In genomic region chr15:97670554-97670953, GRCm38 (mm10) we compare ENCODE assay signal across 19 mouse cellular contexts. TPM values are rescaled to one million over a fixed set of nuclear protein-coding genes. Genes with fewer than 3 reads are reported as not detected.
DNase-seq lines count a peak whose midpoint lies in the region; TF ChIP-seq lines count a peak whose summit lies in the region.
"Had no signal": no experiment of that assay in that cellular context is flagged by ENCODE, and none has a peak within 500 bp of the region (broad histone marks: within the 10 kb centered on the region; RNA-seq: fewer than 3 reads in every experiment).

No protein-coding gene starts in this region.

- no peak overlapping the region for H3K4me3 ChIP-seq in MEL (ENCODE audit: control insufficient read depth in 1 of 2, insufficient read depth in 1 of 2, low read depth in 2 of 2, low read length in 2 of 2)
- H3K4me3 ChIP-seq: embryonic facial prominence, embryonic 13.5 days; forebrain, embryonic 15.5 days; heart, adult 2 months; hindbrain, embryonic 15.5 days; intestine, embryonic 15.5 days; kidney, embryonic 15.5 days; limb, embryonic 12.5 days; liver, embryonic 12.5 days; lung, embryonic 15.5 days; stomach, embryonic 15.5 days had no signal

- no peak for TF ChIP-seq RAD21 in MEL (IDR thresholded peaks at IDR 0.05; ENCODE audit: low read depth, low read length)

- H3K9me3 ChIP-seq in MEL (replicated peaks; ENCODE audit: insufficient read depth, low read length) = no peaks in the 10 kb centered on the region
- H3K9me3 ChIP-seq: embryonic facial prominence, embryonic 13.5 days; forebrain, embryonic 15.5 days; hindbrain, embryonic 15.5 days; intestine, embryonic 15.5 days; kidney, embryonic 15.5 days; limb, embryonic 12.5 days; liver, embryonic 12.5 days; lung, embryonic 15.5 days; stomach, embryonic 15.5 days had no signal

- H3K27me3 ChIP-seq in MEL (ENCODE audit: control insufficient read depth in 1 of 2, insufficient read depth in 2 of 2, low read length in 2 of 2) = no peaks in the 10 kb centered on the region
- H3K27me3 ChIP-seq: embryonic facial prominence, embryonic 13.5 days; forebrain, embryonic 15.5 days; hindbrain, embryonic 15.5 days; intestine, embryonic 15.5 days; kidney, embryonic 15.5 days; limb, embryonic 12.5 days; liver, embryonic 12.5 days; lung, embryonic 15.5 days; stomach, embryonic 15.5 days had no signal

- no peak for TF ChIP-seq CTCF in MEL (IDR thresholded peaks at IDR 0.05 in 2 of 3, conservative IDR thresholded peaks at IDR 0.05 in 1 of 3; ENCODE audit: control insufficient read depth in 1 of 3, insufficient read depth in 1 of 3, low read depth in 2 of 3, low read length in 3 of 3, poor library complexity in 1 of 3, severe bottlenecking in 1 of 3)

- no peak for TF ChIP-seq POLR2A in MEL (IDR thresholded peaks at IDR 0.05; ENCODE audit: control insufficient read depth in 1 of 2, insufficient read depth in 1 of 2, low read depth in 1 of 2, low read length in 2 of 2, poor library complexity in 1 of 2)

- H3K36me3 ChIP-seq in MEL (ENCODE audit: control insufficient read depth in 1 of 2, insufficient read depth in 2 of 2, low read length in 2 of 2) = peaks cover 7 to 12% of the 10 kb centered on the region in 2 experiments; a peak in 3 of 4 replicates

- H3K4me1 ChIP-seq in MEL (ENCODE audit: control insufficient read depth in 1 of 2, insufficient read depth in 2 of 2, low read length in 2 of 2) = peaks cover 12 to 16% of the 10 kb centered on the region in 2 experiments; a peak in 3 of 4 replicates
- H3K4me1 ChIP-seq: intestine, embryonic 15.5 days; lung, embryonic 15.5 days; stomach, embryonic 15.5 days had no signal

- DNase-seq in heart, adult 18-20 months = peak; percentile 39 to 47
- no peak for DNase-seq in heart, postnatal 10 days
- DNase-seq in 3T3-L1 (ENCODE audit: low read depth, low spot score) (peak; percentile 40), MEL (ENCODE audit: low read depth, low spot score) (peak; percentile 56)
- DNase-seq in lung, postnatal 36 days = peak; percentile 43
- no peak for DNase-seq in layer of hippocampus, postnatal 36 days
- no peak for DNase-seq in urinary bladder, postnatal 4 days (ENCODE audit: low spot score in 2 of 2)
- DNase-seq: cerebellum, adult 11 months; thymus, adult 18-20 months had no signal

- TF ChIP-seq EP300 in MEL (IDR thresholded peaks at IDR 0.05; ENCODE audit: low read depth in 1 of 2, low read length in 2 of 2) = peak; percentile 36 to 64; a peak in 3 of 4 replicates

- intact Hi-C loops in heart, postnatal 10 days (cut with DNase I) = no loop called here

- no peak overlapping the region for H3K9ac ChIP-seq in MEL (ENCODE audit: control insufficient read depth, low read depth, low read length, poor library complexity, severe bottlenecking)
- H3K9ac ChIP-seq: embryonic facial prominence, embryonic 13.5 days; forebrain, embryonic 15.5 days; hindbrain, embryonic 15.5 days; intestine, embryonic 15.5 days; kidney, embryonic 15.5 days; limb, embryonic 12.5 days; liver, embryonic 12.5 days; lung, embryonic 15.5 days; stomach, embryonic 15.5 days had no signal

- H3K79me2 ChIP-seq in MEL (ENCODE audit: control insufficient read depth, insufficient read depth, low read length, poor library complexity) = no peaks in the 10 kb centered on the region; the same call in 1 of the 2 replicates

- H3K27ac ChIP-seq in MEL (ENCODE audit: control insufficient read depth, low read depth, low read length) = no peak overlapping the region
- H3K27ac ChIP-seq: embryonic facial prominence, embryonic 13.5 days; heart, adult 2 months; hindbrain, embryonic 15.5 days; intestine, embryonic 15.5 days; kidney, embryonic 15.5 days; limb, embryonic 12.5 days; liver, embryonic 12.5 days; lung, embryonic 15.5 days; stomach, embryonic 15.5 days had no signal

TF ChIP-seq in MEL, 35 proteins besides CTCF, POLR2A, EP300 and RAD21:
- TF ChIP-seq NRF1 (IDR thresholded peaks at IDR 0.05; ENCODE audit: insufficient read depth, low read depth, low read length, poor library complexity, severe bottlenecking) (peak; percentile 75), ETS1 (IDR thresholded peaks at IDR 0.05; ENCODE audit: low read depth, low read length) (peak; percentile 34; the same call in 1 of the 2 replicates), E2F4 (IDR thresholded peaks at IDR 0.05; ENCODE audit: borderline replicate concordance, low read depth, low read length) (no peak), MAX (IDR thresholded peaks at IDR 0.05; ENCODE audit: low read length) (peak; percentile 36; the same call in 1 of the 2 replicates), ZC3H11A (IDR thresholded peaks at IDR 0.05; ENCODE audit: low read depth, low read length) (no peak), HCFC1 (IDR thresholded peaks at IDR 0.05; ENCODE audit: low read depth, low read length) (no peak), TBP (IDR thresholded peaks at IDR 0.05; ENCODE audit: low read depth, low read length) (no peak), POLR2AphosphoS5 (IDR thresholded peaks at IDR 0.05; ENCODE audit: borderline replicate concordance, low read depth, low read length) (no peak), MYC (IDR thresholded peaks at IDR 0.05; ENCODE audit: low read depth, low read length) (no peak), ZKSCAN1 (IDR thresholded peaks at IDR 0.05; ENCODE audit: low read depth, low read length) (no peak), ELF1 (IDR thresholded peaks at IDR 0.05; ENCODE audit: low read depth, low read length) (no peak; the same call in 1 of the 2 replicates), TCF12 (IDR thresholded peaks at IDR 0.05; ENCODE audit: low read depth, low read length) (peak; percentile 63; the same call in 1 of the 2 replicates), SIN3A (IDR thresholded peaks at IDR 0.05; ENCODE audit: low read length) (peak; percentile 54; the same call in 1 of the 2 replicates), CHD1 (IDR thresholded peaks at IDR 0.05; ENCODE audit: low read depth, low read length) (no peak), TAL1 (IDR thresholded peaks at IDR 0.05; ENCODE audit: low read length) (no peak), MXI1 (IDR thresholded peaks at IDR 0.05; ENCODE audit: low read depth, low read length) (peak; percentile 18; the same call in 1 of the 2 replicates), GATA1 (IDR thresholded peaks at IDR 0.05; ENCODE audit: low read depth, low read length) (no peak), MYB (IDR thresholded peaks at IDR 0.05; ENCODE audit: low read depth, low read length) (peak; percentile 7; the same call in 1 of the 2 replicates), MEF2A (IDR thresholded peaks at IDR 0.05; ENCODE audit: extremely low read depth, insufficient replicate concordance, low read depth, low read length, poor library complexity, severe bottlenecking) (peak; percentile 38; the same call in 1 of the 2 replicates)
TF ChIP-seq in MEL: peak in this region for 8.

RNA-seq across cellular contexts. Expression of gene Rpap3, which starts 35.1 kb away (rescaled TPM):
- 10 to 100 TPM; 14.5 to 15.7 TPM for total RNA-seq in heart, adult 18-20 months (2021)
- 10 to 100 TPM; 14.1 to 15.2 TPM for total RNA-seq in heart, postnatal 10 days (2021)
- 84.4 and 85.7 TPM in 2 replicates for total RNA-seq in MEL (2012; rRNA removed)
- polyA plus RNA-seq in MEL (2012; ENCODE audit: insufficient read depth in 1 of 2, insufficient read length in 2 of 2, low read depth in 1 of 2, low replicate concordance in 2 of 2, missing spikeins in 1 of 2) = 10 to 100 TPM; 85.7 to 98.4 TPM
- 10 to 100 TPM; 21.0 to 23.3 TPM for total RNA-seq in layer of hippocampus, postnatal 36 days (2021)

Comparison
In these comparisons a context has a peak if more than half of its experiments do, and no peak if none do; other contexts are left out.
1. DNase-seq: peak in heart, adult 18-20 months (2 of 2), 3T3-L1 (single experiment), MEL (single experiment) and lung, postnatal 36 days (single experiment); none in heart, postnatal 10 days (0 of 2), layer of hippocampus, postnatal 36 days (0 of 2) and urinary bladder, postnatal 4 days (0 of 2).